Mouse (Mus musculus) left cerebral cortex, postnatal 10 days (tissue): ENCODE measurements at regions not wholly inside any gene's neighbourhood (a gene's known extent, or its start where the extent isn't known, plus 50 kb on each side); places are given as distances from the start of the nearest gene placed in this dataset.

Experiments
- DNase-seq, 2 experiments: peaks; one replicate each; pipeline ENCODE4 v3.0.0; 2021 to 2022; ENCODE audit warnings: low spot score in 2 of 2, mixed read lengths in 1 of 2; ENCODE audit errors: extremely low spot score in 1 of 2
- intact Hi-C: fragments of 180-260 bp; cut with DNase I; formaldehyde crosslinking; loops from one replicate; pipeline ENCODE4 v1.15.1; 2025

DNA sequence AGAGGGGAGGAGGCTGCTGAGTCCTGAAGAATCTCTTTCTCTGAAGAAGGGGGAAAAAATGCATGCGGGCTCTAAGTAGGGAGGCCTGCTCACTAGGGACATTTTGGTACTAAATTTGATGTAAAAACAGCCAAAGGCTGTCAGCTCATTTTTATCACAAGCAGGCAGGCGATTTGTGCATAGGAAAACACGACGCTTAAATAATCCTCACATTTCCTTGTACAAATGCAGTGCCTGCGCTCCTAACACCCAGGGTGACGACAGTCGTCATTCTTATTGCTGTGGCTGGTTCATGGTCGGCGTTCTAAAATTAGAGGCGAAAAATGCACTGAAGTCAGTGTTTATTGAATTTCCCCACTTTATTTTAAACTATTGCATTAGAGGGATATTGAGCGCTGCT is 650.6 kb downstream of the Pdcd6ip start:
- DNase-seq: no peak
- intact Hi-C loops: no loop called here

DNA sequence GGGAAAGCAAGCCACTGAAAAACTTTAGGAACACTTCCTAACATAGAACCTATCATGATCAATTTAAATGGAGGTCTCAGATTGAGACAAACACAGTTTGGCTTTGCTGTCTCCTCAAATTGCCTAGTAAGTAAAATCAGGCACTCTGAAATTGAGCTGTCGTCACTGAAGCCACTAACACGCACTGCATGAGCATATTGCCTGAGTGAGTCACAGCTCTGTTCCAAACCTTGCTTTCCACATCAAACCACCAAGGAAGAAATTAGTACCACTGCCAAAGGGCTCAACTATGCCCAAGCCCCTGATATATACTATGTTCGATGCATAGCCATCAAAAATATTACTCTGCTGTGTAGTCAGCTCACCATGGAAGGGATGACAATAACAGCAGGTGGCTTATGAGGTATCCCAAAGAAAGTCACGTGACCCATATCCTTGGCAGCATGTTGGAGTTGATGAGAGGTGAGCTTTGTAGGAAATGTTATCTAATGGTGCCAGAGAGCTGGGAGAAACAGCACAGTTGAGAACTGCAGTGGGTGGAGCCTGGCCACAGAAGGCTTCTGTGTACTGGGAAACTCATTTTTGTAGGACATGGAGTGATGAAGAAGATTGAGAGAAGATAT is 663.4 kb downstream of the Pdcd6ip start:
- no peak for DNase-seq
- intact Hi-C loops: no loop called here

DNA sequence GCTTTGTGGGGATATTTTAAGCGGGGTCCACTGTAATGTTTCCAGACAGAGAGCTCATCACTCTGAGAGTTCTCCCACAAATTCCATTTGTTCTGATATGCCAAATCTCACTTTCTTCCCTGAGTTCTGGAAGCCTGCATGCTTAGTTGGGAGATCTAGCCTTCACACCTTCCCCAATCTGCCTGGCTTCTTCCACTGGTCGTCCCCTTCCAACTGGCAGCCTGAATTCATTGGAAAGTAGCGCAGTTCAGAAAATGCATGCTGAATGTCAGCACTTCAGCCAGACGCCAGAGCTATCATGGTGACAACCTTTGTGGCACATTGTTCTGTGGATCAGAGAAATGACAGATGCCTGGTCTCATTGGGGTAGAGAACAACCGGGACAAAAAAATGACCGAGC is 667.2 kb downstream of the Pdcd6ip start:
- intact Hi-C loops: no loop called here
- no peak for DNase-seq

DNA sequence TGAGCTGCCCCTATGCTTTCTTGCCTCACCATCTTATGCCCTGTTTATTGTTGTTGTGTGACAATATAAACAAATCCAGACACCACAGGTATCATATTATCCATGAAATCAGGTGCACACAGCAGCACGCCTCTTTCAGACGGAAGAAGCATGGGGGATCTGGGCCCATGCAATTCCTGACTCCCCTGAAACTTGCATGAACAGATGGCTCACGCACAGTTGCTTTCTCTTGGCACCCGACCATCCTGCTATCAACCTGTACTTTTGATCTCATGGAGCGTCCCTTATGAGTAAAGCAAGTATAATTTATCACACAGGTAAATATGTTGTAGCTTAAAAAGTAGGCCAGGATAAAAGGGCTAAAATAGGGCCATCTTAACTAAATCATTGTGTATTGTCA is 674.1 kb downstream of the Pdcd6ip start:
- intact Hi-C loops: no loop called here
- DNase-seq: no peak

DNA sequence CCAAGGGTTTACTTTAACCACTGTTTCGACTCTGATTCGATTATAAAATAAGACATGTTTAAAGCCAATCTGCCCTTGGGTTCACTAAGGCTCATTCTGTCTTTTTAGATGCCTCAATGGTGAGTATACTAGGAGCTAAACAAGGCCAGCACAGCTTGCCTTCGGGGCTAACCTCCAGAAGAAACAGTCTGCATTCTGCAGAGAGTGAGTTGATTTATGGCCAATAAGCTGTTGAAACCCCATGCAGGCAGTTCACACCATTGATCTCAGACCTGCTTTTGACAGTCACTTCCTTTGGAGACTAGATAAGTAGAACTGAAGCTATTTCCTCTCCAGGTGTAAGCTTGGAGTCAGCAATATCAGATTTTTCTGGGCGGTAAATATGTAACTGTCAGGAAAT is 679.0 kb downstream of the Pdcd6ip start:
- DNase-seq: no peak
- intact Hi-C loops: no loop called here

DNA sequence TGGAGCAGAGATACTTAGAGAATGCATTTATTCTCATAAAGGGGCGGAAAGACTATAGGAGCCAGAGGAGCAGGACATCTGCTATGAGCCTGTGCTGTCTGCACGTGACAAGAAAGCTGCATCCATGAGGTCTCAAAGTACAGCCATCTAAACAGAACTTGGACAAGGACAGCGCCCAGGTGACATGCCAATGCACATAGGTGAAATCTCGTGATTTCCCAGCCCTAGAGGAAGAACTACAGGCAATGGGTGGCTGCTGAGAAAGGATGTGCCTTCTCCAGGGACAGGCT is 681.2 kb downstream of the Pdcd6ip start:
- intact Hi-C loops: no loop called here
- no peak for DNase-seq

DNA sequence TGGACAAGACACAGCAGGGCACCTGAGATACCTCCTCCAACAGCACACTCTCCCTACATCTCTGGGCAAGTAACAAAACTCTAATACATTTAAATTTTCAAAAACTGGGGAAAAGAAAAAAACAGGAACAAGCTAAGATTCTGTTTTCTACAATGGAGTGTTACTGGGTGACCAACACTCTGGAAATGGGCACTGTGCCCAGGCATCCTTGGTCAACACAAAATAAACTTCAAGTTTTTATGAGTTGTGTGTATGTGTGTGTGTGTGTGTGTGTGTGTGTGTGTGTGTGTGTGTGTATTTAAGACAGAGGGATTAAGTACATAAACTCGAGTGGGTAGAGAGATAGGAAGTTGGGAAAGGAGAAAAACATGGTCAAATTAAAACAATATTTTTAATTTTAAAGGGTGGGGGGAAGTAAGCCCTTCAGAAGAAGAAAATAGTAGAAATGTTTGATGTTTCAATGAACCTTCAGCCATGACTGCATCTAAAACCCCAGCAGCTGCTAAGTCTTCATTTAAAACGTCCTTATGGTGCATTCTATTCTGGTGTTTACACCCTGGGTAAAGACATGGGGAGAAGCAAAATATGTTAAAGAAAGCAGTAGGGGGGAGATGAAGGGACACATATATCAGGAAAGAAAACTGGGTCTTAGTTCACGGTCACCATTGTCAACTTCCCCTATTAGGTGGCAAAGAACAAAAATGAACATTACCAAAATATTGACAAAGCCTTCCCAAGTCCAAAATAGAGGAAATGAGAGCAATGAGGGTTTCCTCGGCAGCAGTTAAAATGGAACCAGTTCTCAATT is 681.8 kb downstream of the Pdcd6ip start:
- intact Hi-C loops: no loop called here
- peak in 1 of 2 experiments; percentile 50 for DNase-seq

DNA sequence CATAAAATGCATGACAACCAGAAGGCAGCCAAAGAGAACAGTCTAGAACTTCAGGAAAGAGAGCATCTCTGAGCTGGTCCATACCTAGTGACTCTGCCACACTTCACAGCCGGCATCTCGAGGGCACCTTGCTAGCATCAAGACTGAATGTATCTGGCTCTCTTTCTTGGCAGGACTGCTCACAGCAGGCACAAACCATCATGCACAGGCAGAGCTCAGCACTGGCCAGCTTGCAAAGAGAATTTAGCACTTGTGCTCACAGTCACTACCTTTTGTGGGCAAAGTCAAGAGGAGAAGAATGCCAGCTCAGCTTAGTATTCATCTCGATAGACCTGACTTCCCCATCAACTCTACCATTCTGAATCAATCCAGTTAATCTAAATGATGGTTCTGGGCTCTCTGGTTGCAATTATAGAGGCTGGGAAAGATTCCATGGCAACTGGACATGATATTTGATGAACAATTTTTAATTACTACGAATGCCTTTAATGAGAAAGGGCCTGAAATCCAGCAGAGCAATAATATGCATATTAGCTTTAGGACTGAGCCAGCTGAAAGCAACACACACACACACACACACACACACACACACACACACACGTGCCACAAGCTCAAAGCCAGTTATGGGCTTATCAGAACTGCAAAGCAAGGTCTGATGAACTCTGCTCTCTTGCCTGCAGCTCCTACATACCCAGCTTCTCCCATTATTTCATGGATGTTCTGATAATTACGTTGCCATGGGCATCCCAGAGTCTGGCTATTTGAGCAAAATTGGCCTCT is 686.0 kb downstream of the Pdcd6ip start:
- intact Hi-C loops: no loop called here
- DNase-seq: no peak

DNA sequence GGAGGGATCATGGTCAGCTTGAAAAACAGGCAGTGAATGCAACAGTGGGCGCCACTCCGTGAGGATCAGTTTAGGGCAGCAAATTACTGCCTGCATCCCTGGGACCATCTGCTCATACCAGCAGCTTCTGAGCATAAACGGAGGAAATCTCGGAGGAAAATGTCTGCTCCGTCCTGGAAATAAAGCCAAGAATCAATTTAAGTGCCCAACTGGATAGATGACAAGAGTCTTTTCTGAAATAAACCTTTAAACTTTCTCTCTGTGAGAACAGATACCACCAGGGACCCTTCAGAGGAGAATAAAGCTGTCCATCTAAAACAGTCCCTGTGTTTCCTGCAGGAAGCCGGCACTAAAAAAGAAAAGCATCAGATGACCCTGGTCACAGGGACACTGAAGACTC is 688.5 kb downstream of the Pdcd6ip start:
- peak in 1 of 2 experiments; percentile 31 for DNase-seq
- intact Hi-C loops: loop anchor here (5.0 kb wide), 1 partner anchor 292 kb away; no protein-coding TSS in a partner anchor

DNA sequence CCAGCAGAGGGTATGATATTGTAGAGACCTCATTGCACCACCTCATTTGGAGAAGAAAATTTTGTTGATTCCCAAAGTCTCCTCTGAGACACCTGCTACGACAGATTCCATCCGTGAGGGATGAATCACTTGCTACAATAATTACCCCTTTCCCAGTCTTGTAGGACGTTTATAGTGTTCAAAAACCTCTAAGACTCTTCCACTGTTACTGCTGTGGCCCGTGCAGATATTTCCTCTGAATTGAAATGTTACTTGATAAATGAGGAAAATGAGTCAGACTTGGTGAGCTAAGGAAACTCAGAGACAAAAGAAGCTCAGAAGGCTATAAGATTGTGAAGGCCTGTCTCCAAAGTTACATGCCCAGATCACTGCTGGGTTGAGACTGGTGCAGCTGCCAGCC is 700.0 kb downstream of the Pdcd6ip start:
- no peak for DNase-seq
- intact Hi-C loops: no loop called here

DNA sequence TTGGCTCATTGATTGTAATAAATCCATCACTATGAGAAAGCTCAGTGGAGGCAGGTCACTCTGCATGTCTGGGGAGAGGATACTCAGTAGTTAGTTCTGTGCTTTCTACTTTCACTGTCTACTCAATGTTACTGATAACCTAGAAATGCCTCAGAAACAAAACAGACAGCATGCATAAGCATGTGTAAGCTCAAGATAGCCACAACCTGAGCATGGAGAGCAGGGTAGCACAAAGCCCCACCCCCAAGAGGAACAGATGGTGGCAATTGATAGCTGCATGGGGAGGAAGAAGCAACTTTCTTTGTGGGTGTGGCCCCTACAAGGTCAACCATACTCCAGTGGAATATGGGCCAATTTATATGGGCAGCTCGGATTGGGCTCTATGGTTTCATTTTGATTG is 711.9 kb downstream of the Pdcd6ip start:
- no peak for DNase-seq
- intact Hi-C loops: no loop called here

DNA sequence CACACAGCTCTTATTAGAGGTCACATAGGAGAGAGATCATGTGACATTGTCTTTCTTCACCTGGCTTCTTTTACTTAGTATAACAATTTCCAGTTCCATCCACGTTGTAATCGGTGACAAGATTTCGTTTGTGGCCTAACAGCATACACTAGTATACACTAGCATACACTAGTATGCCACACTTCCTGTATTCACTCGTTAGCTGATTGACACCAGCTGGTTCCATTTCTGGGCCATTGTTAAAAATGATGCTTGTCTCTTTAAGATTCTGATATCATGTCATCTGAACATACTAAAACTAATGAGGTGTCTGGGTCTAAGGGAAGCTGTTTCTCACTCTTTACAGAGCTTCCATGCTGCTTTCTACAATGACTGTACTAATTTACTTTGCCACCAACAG is 713.3 kb downstream of the Pdcd6ip start:
- DNase-seq: no peak
- intact Hi-C loops: no loop called here

DNA sequence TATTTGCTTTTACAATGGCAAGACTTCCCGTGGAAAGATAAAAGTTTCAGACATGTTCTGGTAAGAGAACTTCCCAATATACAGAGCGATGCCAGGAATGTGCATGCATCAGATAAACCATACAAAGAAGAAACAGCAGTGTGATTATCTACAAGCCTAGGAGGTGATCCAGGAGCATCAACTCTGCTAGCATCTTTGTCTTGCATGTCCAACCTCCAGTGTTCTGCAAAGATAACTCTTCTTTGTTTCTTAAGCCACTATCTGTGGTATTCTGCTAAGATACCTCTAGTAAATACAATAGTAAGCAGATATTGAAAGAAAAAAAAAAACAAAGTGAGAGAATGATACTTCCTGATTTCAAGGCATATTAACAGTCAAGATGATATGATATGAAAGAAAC is 714.4 kb downstream of the Pdcd6ip start:
- intact Hi-C loops: no loop called here
- DNase-seq: no peak

DNA sequence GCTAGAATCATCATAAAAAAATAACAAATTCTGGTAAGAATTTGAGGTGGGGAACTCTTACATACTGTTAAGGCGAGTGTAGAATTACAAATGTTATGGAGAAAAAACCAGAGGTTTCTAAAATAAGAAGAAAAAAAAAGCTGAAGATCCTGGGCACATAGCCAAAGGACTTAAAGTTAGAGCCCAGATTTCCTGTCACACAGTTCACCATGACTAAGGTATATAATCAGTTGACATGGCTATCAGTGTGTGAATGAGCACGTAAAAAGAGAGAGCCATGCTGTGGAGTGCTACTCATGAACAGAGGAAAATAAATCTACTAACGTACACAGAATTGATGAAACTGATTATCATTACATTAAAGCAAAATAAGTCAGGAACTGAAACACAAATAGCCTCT is 715.1 kb downstream of the Pdcd6ip start:
- intact Hi-C loops: no loop called here
- DNase-seq: no peak

DNA sequence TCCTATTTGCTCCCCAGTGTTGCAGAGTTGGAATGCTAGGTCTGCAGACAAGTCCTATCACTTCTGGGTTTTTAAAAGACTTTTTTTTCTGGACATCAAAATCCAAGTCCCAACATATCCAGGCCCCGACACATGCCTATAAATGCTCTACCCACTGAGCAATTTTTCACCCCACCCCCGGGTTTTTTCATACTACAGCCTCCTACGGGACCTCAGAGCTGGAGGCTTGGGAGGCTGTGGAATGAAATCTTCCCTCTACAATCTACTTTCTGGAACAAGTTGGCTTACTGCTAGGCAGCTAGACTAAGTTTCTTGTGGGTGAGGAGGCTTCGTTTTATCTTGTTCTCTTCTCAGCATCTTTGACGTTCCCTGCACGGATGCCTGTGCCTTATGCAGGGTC is 724.7 kb downstream of the Pdcd6ip start:
- intact Hi-C loops: no loop called here
- DNase-seq: no peak

DNA sequence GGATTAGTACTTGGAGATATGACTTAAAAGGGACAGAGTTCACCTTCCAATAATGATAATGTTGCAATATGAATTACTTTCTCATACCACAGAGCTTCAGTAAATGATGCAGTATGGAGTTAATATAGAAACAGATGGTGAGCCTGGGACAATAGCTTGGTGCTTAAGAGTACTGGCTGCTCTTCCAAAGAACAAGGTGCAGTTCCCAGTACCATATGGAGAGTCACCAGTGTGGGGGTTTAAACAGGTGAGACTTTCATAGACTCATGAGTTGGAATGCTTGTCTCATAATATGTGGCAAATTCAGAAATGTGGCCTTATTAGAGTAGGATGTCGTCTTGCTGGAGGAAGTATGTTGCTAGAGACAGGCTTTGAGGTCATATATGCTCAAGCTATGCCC is 715.8 kb upstream of the Arpp21 start:
- DNase-seq: no peak
- intact Hi-C loops: no loop called here

DNA sequence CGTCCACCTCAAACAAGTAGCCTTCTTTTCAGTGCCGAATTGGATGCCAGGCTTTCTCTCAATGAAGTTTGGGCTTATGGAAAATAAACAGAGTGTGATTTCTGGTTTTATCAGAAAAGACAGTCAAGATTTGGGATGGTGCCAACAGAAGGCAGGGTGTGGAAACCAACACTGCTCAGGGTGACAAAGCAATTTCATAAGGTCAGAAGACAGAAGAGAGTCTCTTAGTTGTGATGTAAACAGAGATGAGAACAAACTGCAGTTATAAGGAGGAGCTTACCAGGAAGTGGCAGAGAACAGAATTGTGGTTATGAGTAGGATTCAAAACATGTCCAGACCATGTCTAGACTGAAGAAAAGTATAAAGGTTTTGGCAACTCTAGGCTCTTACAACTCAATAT is 714.3 kb upstream of the Arpp21 start:
- no peak for DNase-seq
- intact Hi-C loops: no loop called here

DNA sequence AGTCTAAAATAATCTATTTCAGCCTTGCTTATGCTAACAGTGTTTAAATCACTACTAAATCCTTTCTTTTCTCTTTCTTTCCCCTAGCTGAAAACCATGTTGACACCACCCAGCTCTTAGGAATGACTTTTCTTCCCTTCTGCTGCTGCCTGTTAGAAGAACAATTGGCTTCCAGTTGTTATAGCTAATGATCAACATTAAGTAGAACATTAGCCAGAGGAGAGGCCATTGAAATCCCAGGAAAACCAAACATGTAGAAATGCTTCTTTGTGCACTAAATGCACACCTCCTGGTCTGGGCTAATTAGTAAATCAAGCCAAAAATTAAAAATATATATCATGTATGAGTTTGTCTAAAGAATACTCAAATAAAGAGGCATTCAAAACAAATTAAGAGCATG is 703.0 kb upstream of the Arpp21 start:
- DNase-seq: no peak
- intact Hi-C loops: no loop called here

DNA sequence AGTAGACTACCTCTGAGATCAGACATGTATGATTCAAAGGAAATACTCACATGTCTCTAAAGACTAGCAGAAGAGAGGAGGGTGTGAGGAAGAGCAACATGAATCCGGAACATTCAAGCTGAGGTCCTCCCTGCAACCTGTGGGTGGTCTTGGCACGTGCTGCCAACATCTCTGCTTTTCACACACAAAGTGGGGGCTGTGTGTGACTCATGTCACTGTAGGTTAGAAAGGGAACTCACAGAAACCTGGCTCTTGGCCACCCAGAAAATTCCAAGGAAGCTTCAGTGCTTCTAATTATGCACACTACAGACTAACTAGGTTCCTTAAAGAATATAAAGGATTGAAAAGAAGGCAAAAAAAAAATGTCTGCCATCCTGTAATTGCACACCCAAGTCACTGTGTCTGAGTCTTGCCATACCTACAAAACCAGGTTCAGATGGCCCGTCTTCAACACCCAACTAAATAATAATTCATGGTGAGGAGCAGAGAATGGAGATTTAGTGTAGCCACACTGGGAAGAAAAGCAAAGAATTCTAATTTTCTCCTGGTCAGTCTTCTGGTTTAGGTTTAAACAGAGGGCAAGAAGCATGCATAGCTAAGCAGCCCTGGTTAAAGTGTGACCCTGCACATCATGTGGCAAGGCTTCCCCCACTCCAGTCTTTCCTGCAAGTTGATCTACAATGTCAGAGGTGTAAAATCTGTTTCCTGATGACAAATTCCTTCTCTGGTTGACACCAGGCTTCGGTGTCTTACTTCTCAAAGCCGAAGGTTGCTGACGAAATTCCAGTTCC is 673.8 kb upstream of the Arpp21 start:
- intact Hi-C loops: no loop called here
- DNase-seq: peak; percentile 3 to 29
